ENCODE assay signal across 17 mouse cellular contexts in genomic region chr2:27917177-27917576, GRCm38 (mm10). TPM values are rescaled to one million over a fixed set of nuclear protein-coding genes. Genes with fewer than 3 reads are reported as not detected.
"Had no signal": no experiment of that assay in that cellular context is flagged by ENCODE, and none has a peak within 500 bp of the region (broad histone marks: within the 10 kb centered on the region; RNA-seq: fewer than 3 reads in every experiment).

No protein-coding gene starts in this region.

- H3K4me3 ChIP-seq: left cerebral cortex, adult 2 months; liver, embryonic 13.5 days; neural tube, embryonic 12.5 days; stomach, embryonic 15.5 days had no signal

- H3K9me3 ChIP-seq: liver, embryonic 13.5 days; neural tube, embryonic 12.5 days; stomach, embryonic 15.5 days had no signal

- H3K27me3 ChIP-seq: liver, embryonic 13.5 days; neural tube, embryonic 12.5 days; stomach, embryonic 15.5 days had no signal

- H3K4me2 ChIP-seq: liver, embryonic 13.5 days; midbrain, embryonic 11.5 days; neural tube, embryonic 12.5 days; stomach, embryonic 15.5 days had no signal

- H3K36me3 ChIP-seq: liver, embryonic 13.5 days; neural tube, embryonic 12.5 days; stomach, embryonic 15.5 days had no signal

- H3K27ac ChIP-seq: left cerebral cortex, adult 2 months; liver, embryonic 13.5 days; neural tube, embryonic 12.5 days; stomach, embryonic 15.5 days had no signal

- H3K9ac ChIP-seq: liver, embryonic 13.5 days; neural tube, embryonic 12.5 days; stomach, embryonic 15.5 days had no signal

- DNase-seq: kidney, postnatal 10 days; kidney, postnatal 36 days; layer of hippocampus, postnatal 36 days; liver, embryonic 13.5 days; lung, adult 2 months; lung, postnatal 14 days; lung, postnatal 4 days; midbrain, embryonic 14.5 days; retina, postnatal 1 day; right cerebral cortex, postnatal 25 days; spleen, adult 18-20 months; thymus, postnatal 25 days had no signal

RNA-seq across cellular contexts. Expression of gene Col5a1, which starts 31.0 kb away (rescaled TPM):
- total RNA-seq: neutrophil, adult 5-6 weeks had no signal
